Mouse (Mus musculus) liver, embryonic 14.5 days (tissue): ENCODE measurements around the gene Hdac9. TPM values are rescaled to one million over a fixed set of nuclear protein-coding genes. Genes with fewer than 3 reads are reported as not detected.

Experiments
- ATAC-seq: fragments of 200-750 bp; cut with Nextera tagmentation; 2 replicates; pipeline ENCODE4 v1.8.0; 2017; ENCODE audit warnings: moderate number of reproducible peaks, mild to moderate bottlenecking, moderate library complexity; ENCODE audit not compliant: insufficient read depth
- DNase-seq, 3 experiments: peaks; one replicate each; pipeline ENCODE4 v3.0.0-alpha.2; 2012 to 2013; ENCODE audit warnings: low read depth in 3 of 3, low spot score in 3 of 3
- H3K27ac ChIP-seq: fragments of 300-500 bp; sonication (generic); 2 replicates; pipeline ENCODE4 v1.5.1; 2014; ENCODE audit warnings: moderate library complexity, mild to moderate bottlenecking, control low read depth, inconsistent platforms
- H3K27me3 ChIP-seq: fragments of 300-500 bp; sonication (generic); 2 replicates; pipeline ENCODE4 v1.6.1; 2014; ENCODE audit warnings: mild to moderate bottlenecking, low read length, moderate library complexity; ENCODE audit not compliant: control insufficient read depth, insufficient read depth
- H3K36me3 ChIP-seq: fragments of 300-500 bp; sonication (generic); replicated peaks from 2 replicates; pipeline ENCODE4 v1.6.1; 2014; ENCODE audit warnings: low read depth; ENCODE audit not compliant: control insufficient read depth, insufficient read depth
- H3K4me1 ChIP-seq, 2 experiments: fragments of 200-500 bp in 1 of 2; fragments of 300-500 bp in 1 of 2; sonication (generic) in 1 of 2; replicated peaks; 2 replicates each; pipeline ENCODE4 v1.6.1; 2012 to 2014; ENCODE audit warnings: antibody characterized with exemption in 1 of 2, inconsistent platforms in 1 of 2, low read length in 1 of 2; ENCODE audit not compliant: control insufficient read depth in 2 of 2, insufficient read depth in 2 of 2
- H3K4me2 ChIP-seq: fragments of 300-500 bp; sonication (generic); 2 replicates; pipeline ENCODE4 v1.6.1; 2014; ENCODE audit warnings: low read depth, mild to moderate bottlenecking, control low read depth, moderate library complexity
- H3K4me3 ChIP-seq, 2 experiments: fragments of 200-500 bp in 1 of 2; fragments of 300-500 bp in 1 of 2; sonication (generic) in 1 of 2; 2 replicates each; pipeline ENCODE4 v1.5.1; 2012 to 2014; ENCODE audit warnings: low read depth in 2 of 2, low read length in 2 of 2, mild to moderate bottlenecking in 2 of 2, control low read depth in 1 of 2, inconsistent platforms in 1 of 2, moderate library complexity in 1 of 2; ENCODE audit not compliant: insufficient read depth in 1 of 2
- H3K9ac ChIP-seq: fragments of 300-500 bp; sonication (generic); replicated peaks from 2 replicates; pipeline ENCODE4 v1.6.1; 2014; ENCODE audit warnings: mild to moderate bottlenecking, control low read depth, moderate library complexity
- H3K9me3 ChIP-seq: fragments of 300-500 bp; sonication (generic); 2 replicates; pipeline ENCODE4 v1.6.1; 2016; ENCODE audit warnings: low read length, mixed read lengths; ENCODE audit not compliant: control insufficient read depth
- CTCF ChIP-seq: IDR thresholded peaks from 2 replicates; pipeline ENCODE4 v1.5.1; 2016; ENCODE audit warnings: antibody characterized with exemption, low read depth, control low read depth
- EP300 ChIP-seq: IDR thresholded peaks from 2 replicates; pipeline ENCODE4 v1.6.1; 2016; ENCODE audit warnings: antibody characterized with exemption, low read depth
- WGBS: fragments of 180-500 bp; shearing (Covaris S2); extraction: QIAGEN DNeasy Blood & Tissue Kit; methylation state at CpG from one replicate; pipeline ENCODE4 v1.1.7; 2014; ENCODE audit not compliant: insufficient replicate concordance; 5-methylcytosine and 5-hydroxymethylcytosine counted together
- polyA plus RNA-seq, 2 experiments: library from polyadenylated mRNA; depleted of rRNA in 1 of 2; stranded (reverse) in 1 of 2; unstranded in 1 of 2; fragments of >200 nt; fragmentation: Nextera tagmentation in 1 of 2; extraction: Ambion mirVana in 1 of 2; gene quantifications; 2 replicates each; pipeline versions ENCODE4 v1.2.1 to v1.2.3; 2012 to 2014

Hdac9 gene
- polyA plus RNA-seq, 2 experiments, result 1.3 to 1.4 TPM

DNA sequence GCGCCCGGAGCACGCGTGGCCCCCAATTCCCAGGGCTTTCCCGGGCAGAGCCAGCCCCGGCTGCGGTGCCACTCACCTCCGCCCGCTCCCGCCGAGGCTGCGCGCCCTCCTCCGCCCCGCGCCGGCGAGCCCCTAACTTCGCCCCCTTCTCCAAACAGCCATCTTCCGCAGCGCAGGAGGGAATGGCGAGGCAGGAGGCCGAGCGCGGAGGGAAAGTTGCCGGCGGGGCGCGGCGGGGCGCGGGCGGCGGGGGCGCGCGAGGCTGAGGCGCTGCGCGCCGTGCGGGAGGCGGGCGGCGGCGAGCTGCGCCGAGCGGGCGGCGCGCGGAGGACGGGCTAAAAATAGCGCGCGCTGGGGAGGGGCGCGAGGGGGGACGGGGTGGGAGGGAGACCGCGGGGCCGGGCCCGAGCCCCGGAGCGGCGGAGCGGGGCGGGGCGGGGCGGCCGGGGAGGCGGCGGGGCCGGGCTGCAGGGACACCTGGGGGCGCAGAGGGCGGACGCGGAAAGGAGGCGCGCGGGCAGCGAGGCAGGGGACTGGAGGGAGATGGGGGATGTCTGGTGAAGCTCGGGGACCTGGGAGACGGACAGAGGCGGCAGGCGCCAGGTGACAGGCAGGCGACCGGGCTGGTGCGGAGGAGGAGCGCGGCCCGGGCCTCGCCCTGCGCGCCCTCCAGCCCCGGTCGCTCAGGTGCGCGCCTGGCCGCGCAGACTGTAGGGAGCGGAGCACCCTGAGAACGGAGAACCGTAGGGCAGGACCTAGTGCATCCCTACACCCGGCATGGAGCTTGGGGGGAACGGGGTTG lies 10.0 kb downstream of the Hdac9 start:
- WGBS, result 2% methylated on average over 91 of the region's 107 CpGs
- Histone ChIP-seq H3K4me1 (no peaks in the 10 kb centered on the region), H3K9ac (no peak overlapping the region), H3K4me3 (peak overlapping the region; percentile 17 to 51), H3K4me2 (peak overlapping the region; percentile 55), H3K27me3 (peaks cover 24% of the 10 kb centered on the region), H3K27ac (no peak overlapping the region), H3K36me3 (no peaks in the 10 kb centered on the region), H3K9me3 (no peaks in the 10 kb centered on the region)
- DNase-seq, result no peak
- no peak for ATAC-seq
- TF ChIP-seq EP300 (no peak), CTCF (no peak)

DNA sequence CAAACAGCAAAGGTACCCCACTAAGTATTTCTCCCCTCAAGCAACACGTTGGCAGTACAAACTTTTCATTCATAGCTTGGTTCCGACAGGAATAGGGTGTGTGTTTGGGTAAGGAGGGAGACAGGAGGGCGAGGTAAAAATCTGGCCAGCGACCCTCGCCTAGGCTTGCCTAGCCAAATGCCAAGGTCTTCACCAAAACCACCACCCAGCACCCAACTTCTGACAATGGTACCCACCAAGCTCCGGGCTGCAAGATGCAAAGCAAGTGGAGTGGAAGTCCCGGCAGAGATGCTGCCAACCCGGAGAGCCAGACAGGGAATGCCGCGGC lies 10.6 kb downstream of the Hdac9 start:
- no peak for TF ChIP-seq EP300
- no peak for TF ChIP-seq CTCF
- H3K9ac ChIP-seq, result no peak overlapping the region
- WGBS, result 1% methylated on average over 10 of the region's 10 CpGs
- peaks cover 24% of the 10 kb centered on the region for H3K27me3 ChIP-seq
- no peaks in the 10 kb centered on the region for H3K36me3 ChIP-seq
- ATAC-seq (no peak), DNase-seq (no peak)
- no peaks in the 10 kb centered on the region for H3K4me1 ChIP-seq
- H3K4me2 ChIP-seq, result peak overlapping the region; percentile 55
- H3K4me3 ChIP-seq, result peak overlapping the region; percentile 17 to 51; a peak in 3 of 4 replicates
- H3K27ac ChIP-seq, result no peak overlapping the region
- no peaks in the 10 kb centered on the region for H3K9me3 ChIP-seq

DNA sequence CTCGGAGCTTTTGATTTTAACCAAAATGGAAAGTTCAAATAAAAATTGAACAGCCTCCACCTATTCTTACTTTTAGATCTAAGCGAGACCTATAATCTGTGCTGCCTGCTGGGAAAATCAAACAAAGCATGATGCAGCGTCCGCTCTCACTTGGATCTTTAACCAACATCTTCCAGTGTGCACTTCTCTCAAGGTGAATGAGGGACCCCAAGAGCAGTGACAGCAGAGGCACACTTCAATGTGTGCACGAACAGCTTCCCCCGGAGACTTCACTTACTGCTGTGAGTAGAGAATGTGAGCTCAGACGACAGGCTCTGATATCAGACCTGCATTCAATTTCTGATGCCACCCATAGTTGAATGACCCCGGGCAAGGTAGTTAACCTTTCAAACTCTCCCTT lies 16.7 kb downstream of the Hdac9 start:
- 60% methylated on average over 8 of the region's 8 CpGs for WGBS
- Histone ChIP-seq H3K4me2 (no peak overlapping the region), H3K4me3 (no peak overlapping the region), H3K27ac (no peak overlapping the region), H3K36me3 (no peaks in the 10 kb centered on the region), H3K4me1 (no peaks in the 10 kb centered on the region), H3K9ac (no peak overlapping the region), H3K27me3 (no peaks in the 10 kb centered on the region), H3K9me3 (no peaks in the 10 kb centered on the region)
- DNase-seq (no peak), ATAC-seq (no peak)
- TF ChIP-seq CTCF (no peak), EP300 (no peak)

DNA sequence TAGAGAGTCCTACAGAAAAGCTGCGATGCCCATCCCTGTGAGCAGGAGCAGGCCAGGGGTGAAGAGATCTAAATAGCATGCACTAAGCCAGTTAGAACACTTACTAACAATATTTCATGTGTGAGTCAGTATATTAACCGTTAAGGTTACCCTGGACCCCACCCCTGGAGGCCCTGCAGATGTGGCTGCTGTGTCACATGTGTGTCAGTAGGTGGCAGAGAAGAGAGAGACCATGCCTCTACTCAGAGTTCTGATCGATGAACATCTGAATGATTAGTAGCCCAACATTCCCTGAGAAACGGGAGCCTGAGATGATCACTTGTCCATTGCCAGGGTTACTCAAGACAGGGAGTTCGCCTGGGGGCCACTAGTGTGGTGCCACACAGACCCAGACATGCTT lies 22.0 kb downstream of the Hdac9 start:
- no peak for DNase-seq

DNA sequence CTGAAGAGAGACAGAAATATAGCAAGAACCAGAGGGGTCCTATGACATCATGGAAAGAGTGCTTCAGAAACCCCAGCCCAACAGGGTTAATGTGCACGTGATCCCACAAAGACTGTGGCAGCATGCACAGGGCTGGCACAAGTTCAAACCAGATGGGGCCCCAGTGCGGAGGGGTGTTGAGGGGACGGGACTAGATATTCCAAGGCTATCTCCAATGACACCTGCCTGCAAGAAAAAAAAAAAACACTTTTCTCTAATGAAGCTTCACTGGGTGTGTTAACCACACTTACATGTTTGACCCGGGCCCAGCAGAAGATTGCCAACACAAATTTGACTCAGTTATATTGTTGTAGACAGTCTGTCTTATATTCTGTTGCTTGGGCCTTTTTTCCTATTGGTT lies 28.2 kb downstream of the Hdac9 start:
- Histone ChIP-seq H3K27ac (no peak overlapping the region), H3K9ac (no peak overlapping the region), H3K4me3 (no peak overlapping the region), H3K36me3 (no peaks in the 10 kb centered on the region), H3K4me1 (no peaks in the 10 kb centered on the region), H3K4me2 (no peak overlapping the region), H3K27me3 (no peaks in the 10 kb centered on the region), H3K9me3 (no peaks in the 10 kb centered on the region)
- TF ChIP-seq CTCF (no peak), EP300 (no peak)
- 51% methylated on average over 4 of the region's 4 CpGs for WGBS
- no peak for ATAC-seq
- DNase-seq, result no peak

More for the DNA sequence above, 22.0 kb downstream of the Hdac9 start:
- no peaks in the 10 kb centered on the region for H3K36me3 ChIP-seq
- H3K4me3 ChIP-seq, result no peak overlapping the region
- no peak overlapping the region for H3K9ac ChIP-seq
- no peaks in the 10 kb centered on the region for H3K27me3 ChIP-seq
- WGBS, result 48% methylated on average over 5 of the region's 5 CpGs
- no peaks in the 10 kb centered on the region for H3K9me3 ChIP-seq
- no peak for ATAC-seq
- H3K4me1 ChIP-seq, result no peaks in the 10 kb centered on the region
- TF ChIP-seq EP300 (no peak), CTCF (no peak)
- H3K4me2 ChIP-seq, result no peak overlapping the region
- no peak overlapping the region for H3K27ac ChIP-seq
